Comparison of ENCODE assay signal across 26 mouse cellular contexts in genomic region chr19:37095666-37096330, GRCm38 (mm10).
DNase-seq lines count a peak whose midpoint lies in the region; ATAC-seq and TF ChIP-seq lines count a peak whose summit lies in the region.
"Had no signal": no experiment of that assay in that cellular context is flagged by ENCODE, and none has a peak within 500 bp of the region (broad histone marks: within the 10 kb centered on the region; RNA-seq: fewer than 3 reads in every experiment).

No protein-coding gene starts in this region.

- H3K4me1 ChIP-seq in E14TG2a.4 (replicated peaks; ENCODE audit: low read depth, low read length) = peaks cover 9% of the 10 kb centered on the region
- peaks cover 1% of the 10 kb centered on the region; the same call in 1 of the 2 replicates for H3K4me1 ChIP-seq in forebrain, embryonic 16.5 days (replicated peaks; ENCODE audit: control insufficient read depth, insufficient read depth, low read length)
- H3K4me1 ChIP-seq: embryonic facial prominence, embryonic 15.5 days; limb, embryonic 15.5 days; megakaryocyte, embryonic 14.5 days; neural tube, embryonic 12.5 days had no signal

- TF ChIP-seq CTCF in left cerebral cortex, adult 2 months (IDR thresholded peaks at IDR 0.05) = peak; percentile 18
- peak; percentile 50 for TF ChIP-seq CTCF in E14TG2a.4 (conservative IDR thresholded peaks at IDR 0.05; ENCODE audit: low read length)

- 81% methylated on average over 4 of the region's 4 CpGs for WGBS in forebrain, embryonic 16.5 days

- H3K4me3 ChIP-seq in left cerebral cortex, adult 2 months = no peak overlapping the region
- no peak overlapping the region for H3K4me3 ChIP-seq in E14TG2a.4 (replicated peaks; ENCODE audit: low read length)
- H3K4me3 ChIP-seq in forebrain, embryonic 16.5 days (replicated peaks; ENCODE audit: low read length) = no peak overlapping the region
- H3K4me3 ChIP-seq: embryonic facial prominence, embryonic 15.5 days; heart, embryonic 13.5 days; limb, embryonic 15.5 days; megakaryocyte, embryonic 14.5 days; midbrain, embryonic 13.5 days; neural tube, embryonic 12.5 days had no signal

- ATAC-seq in CD4-positive, CD25-positive, alpha-beta regulatory T cell, adult 4 months = no peak
- no peak for ATAC-seq in forebrain, embryonic 16.5 days
- ATAC-seq: forebrain, embryonic 14.5 days; midbrain, embryonic 13.5 days had no signal

- H3K27ac ChIP-seq in left cerebral cortex, adult 2 months = no peak overlapping the region
- H3K27ac ChIP-seq in forebrain, embryonic 16.5 days (ENCODE audit: low read length) = no peak overlapping the region
- H3K27ac ChIP-seq: embryonic facial prominence, embryonic 15.5 days; heart, embryonic 13.5 days; hindbrain, embryonic 14.5 days; limb, embryonic 15.5 days; midbrain, embryonic 13.5 days; neural tube, embryonic 12.5 days had no signal

- H3K36me3 ChIP-seq in E14TG2a.4 (ENCODE audit: insufficient read depth, low read length) = no peaks in the 10 kb centered on the region
- H3K36me3 ChIP-seq in forebrain, embryonic 16.5 days (ENCODE audit: control insufficient read depth, insufficient read depth) = no peaks in the 10 kb centered on the region
- H3K36me3 ChIP-seq: embryonic facial prominence, embryonic 15.5 days; heart, embryonic 13.5 days; limb, embryonic 15.5 days; midbrain, embryonic 13.5 days; neural tube, embryonic 12.5 days had no signal

- H3K9me3 ChIP-seq in E14TG2a.4 (ENCODE audit: low read length) = no peaks in the 10 kb centered on the region
- no peaks in the 10 kb centered on the region for H3K9me3 ChIP-seq in forebrain, embryonic 16.5 days (ENCODE audit: control insufficient read depth, low read length)
- H3K9me3 ChIP-seq: embryonic facial prominence, embryonic 15.5 days; heart, embryonic 13.5 days; limb, embryonic 15.5 days; megakaryocyte, embryonic 14.5 days; midbrain, embryonic 13.5 days; neural tube, embryonic 12.5 days had no signal

- DNase-seq in cerebellum, adult 11-12 months = peak; percentile 16
- DNase-seq in cerebellum, adult 11 months = no peak
- DNase-seq in left cerebral cortex, adult 2 months (ENCODE audit: extremely low spot score in 1 of 2, low spot score in 2 of 2) = no peak
- no peak for DNase-seq in left cerebral cortex, adult 11 months (ENCODE audit: low spot score)
- DNase-seq in ZHBTc4 (ENCODE audit: low read depth, low spot score) = peak; percentile 54
- DNase-seq: adrenal gland, adult 8-10 months; cerebellum, adult 8-10 months; cerebellum, postnatal 36 days; gastrocnemius, postnatal 10 days; heart, postnatal 36 days; kidney, adult 9 months; kidney, postnatal 25 days; left cerebral cortex, postnatal 4 days; lung, adult 18-20 months; lung, postnatal 36 days had no signal

- H3K27me3 ChIP-seq in E14TG2a.4 (ENCODE audit: insufficient read depth, low read length) = no peaks in the 10 kb centered on the region
- no peaks in the 10 kb centered on the region for H3K27me3 ChIP-seq in forebrain, embryonic 16.5 days (replicated peaks; ENCODE audit: control insufficient read depth, insufficient read depth, low read length)
- H3K27me3 ChIP-seq: embryonic facial prominence, embryonic 15.5 days; heart, embryonic 13.5 days; limb, embryonic 15.5 days; midbrain, embryonic 13.5 days; neural tube, embryonic 12.5 days had no signal

- no peak overlapping the region for H3K4me2 ChIP-seq in forebrain, embryonic 16.5 days (ENCODE audit: low read length)
- H3K4me2 ChIP-seq: embryonic facial prominence, embryonic 15.5 days; heart, embryonic 13.5 days; hindbrain, embryonic 14.5 days; limb, embryonic 15.5 days; midbrain, embryonic 13.5 days; neural tube, embryonic 12.5 days had no signal

- H3K9ac ChIP-seq in forebrain, embryonic 16.5 days (replicated peaks; ENCODE audit: low read depth, low read length) = no peak overlapping the region
- H3K9ac ChIP-seq: embryonic facial prominence, embryonic 15.5 days; heart, embryonic 13.5 days; hindbrain, embryonic 14.5 days; limb, embryonic 15.5 days; midbrain, embryonic 13.5 days; neural tube, embryonic 12.5 days had no signal

- intact Hi-C loops in left cerebral cortex, adult 2 months (cut with DNase I) = no loop called here

Comparison
In these comparisons a context has a peak if more than half of its experiments do, and no peak if none do; other contexts are left out.
1. DNase-seq: peak in cerebellum, adult 11-12 months (single experiment) and ZHBTc4 (single experiment); none in cerebellum, adult 11 months (single experiment), left cerebral cortex, adult 2 months (0 of 2) and left cerebral cortex, adult 11 months (single experiment).